Mouse (Mus musculus): Measurements from ENCODE around the gene Gm45140. TPM values are rescaled to one million over a fixed set of nuclear protein-coding genes. Genes with fewer than 3 reads are reported as not detected.

The Gm45140 gene
- polyA plus RNA-seq, 1 experiment from 2014 or later = 3.6 TPM

GRCm38 (mm10) chr6:87740496-87740895 lies 95.1 kb downstream of the Gm45140 start:
- DNase-seq (ENCODE audit: low spot score) (no peak), ATAC-seq (ENCODE audit: low read depth) (no peak)
- no peak overlapping the region for H3K27ac ChIP-seq (replicated peaks; ENCODE audit: low read depth, low read length)
- H3K4me1 ChIP-seq (ENCODE audit: control insufficient read depth, insufficient read depth, low read length) = no peaks in the 10 kb centered on the region
- H3K4me2 ChIP-seq (ENCODE audit: low read depth, low read length) = no peak overlapping the region
- H3K9me3 ChIP-seq (ENCODE audit: control insufficient read depth, low read length) = no peaks in the 10 kb centered on the region
- no peaks in the 10 kb centered on the region; the same call in none of the 2 replicates for H3K27me3 ChIP-seq (replicated peaks; ENCODE audit: control insufficient read depth, insufficient read depth, low read length)
- no peak overlapping the region for H3K9ac ChIP-seq (ENCODE audit: low read depth, low read length)
- no peaks in the 10 kb centered on the region for H3K36me3 ChIP-seq (ENCODE audit: control insufficient read depth, insufficient read depth, low read length)
- no peak overlapping the region for H3K4me3 ChIP-seq (ENCODE audit: low read depth, low read length)

GRCm38 (mm10) chr6:87739898-87740297 lies 95.7 kb downstream of the Gm45140 start:
- Histone ChIP-seq H3K36me3 (ENCODE audit: control insufficient read depth, insufficient read depth, low read length) (no peaks in the 10 kb centered on the region), H3K27ac (replicated peaks; ENCODE audit: low read depth, low read length) (peak overlapping the region; percentile 11; the same call in 1 of the 2 replicates), H3K4me3 (ENCODE audit: low read depth, low read length) (no peak overlapping the region), H3K9me3 (ENCODE audit: control insufficient read depth, low read length) (no peaks in the 10 kb centered on the region), H3K4me1 (ENCODE audit: control insufficient read depth, insufficient read depth, low read length) (no peaks in the 10 kb centered on the region), H3K4me2 (ENCODE audit: low read depth, low read length) (no peak overlapping the region), H3K9ac (ENCODE audit: low read depth, low read length) (no peak overlapping the region), H3K27me3 (replicated peaks; ENCODE audit: control insufficient read depth, insufficient read depth, low read length) (no peaks in the 10 kb centered on the region; the same call in none of the 2 replicates)
- DNase-seq (ENCODE audit: low spot score) = no peak
- ATAC-seq (ENCODE audit: low read depth) = no peak
- WGBS = 59% methylated on average over 6 of the region's 6 CpGs

Other genes starting within 250 kb of the Gm45140 start
- 10.1 and 10.3 TPM in 2 replicates for gene Prokr1, start 245.1 kb downstream of the Gm45140 start, polyA plus RNA-seq (2014; fragmentation: Nextera tagmentation; extraction: Ambion mirVana)
- 11.8 and 15.6 TPM in 2 replicates for gene Aplf, start 163.6 kb downstream of the Gm45140 start, polyA plus RNA-seq (2014; fragmentation: Nextera tagmentation; extraction: Ambion mirVana)
- 1.5 and 1.9 TPM in 2 replicates for gene Efcc1, start 104.9 kb downstream of the Gm45140 start, polyA plus RNA-seq (2014; fragmentation: Nextera tagmentation; extraction: Ambion mirVana)
- 1.2 and 1.3 TPM in 2 replicates for gene Gp9, start 57.7 kb downstream of the Gm45140 start, polyA plus RNA-seq (2014; fragmentation: Nextera tagmentation; extraction: Ambion mirVana)
- 14.2 and 18.6 TPM in 2 replicates for gene Rab43, start 23.6 kb downstream of the Gm45140 start, polyA plus RNA-seq (2014; fragmentation: Nextera tagmentation; extraction: Ambion mirVana)
- 34.7 and 42.7 TPM in 2 replicates for gene Isy1, start 3.0 kb upstream of the Gm45140 start, polyA plus RNA-seq (2014; fragmentation: Nextera tagmentation; extraction: Ambion mirVana)
- 1,063 and 1,144 TPM in 2 replicates for gene Cnbp, start 15.3 kb upstream of the Gm45140 start, polyA plus RNA-seq (2014; fragmentation: Nextera tagmentation; extraction: Ambion mirVana)
- 180 and 188 TPM in 2 replicates for gene Copg1, start 52.0 kb upstream of the Gm45140 start, polyA plus RNA-seq (2014; fragmentation: Nextera tagmentation; extraction: Ambion mirVana)
- gene Hmces, start 78.1 kb upstream of the Gm45140 start, polyA plus RNA-seq (2014; fragmentation: Nextera tagmentation; extraction: Ambion mirVana) = 43.1 and 44.1 TPM in 2 replicates
- gene H1fx, start 145.8 kb upstream of the Gm45140 start, polyA plus RNA-seq (2014; fragmentation: Nextera tagmentation; extraction: Ambion mirVana) = 28.7 and 33.0 TPM in 2 replicates
- gene Rab7, start 209.5 kb upstream of the Gm45140 start, polyA plus RNA-seq (2014; fragmentation: Nextera tagmentation; extraction: Ambion mirVana) = 240 and 244 TPM in 2 replicates
- 391 and 414 TPM in 2 replicates for gene Rpn1, start 248.7 kb upstream of the Gm45140 start, polyA plus RNA-seq (2014; fragmentation: Nextera tagmentation; extraction: Ambion mirVana)